Mouse (Mus musculus) myocyte (in vitro differentiated cells): Measurements from ENCODE around the gene Stk10.

Source experiments
- CEBPB ChIP-seq: IDR thresholded peaks from 2 replicates; pipeline ENCODE4 v1.6.1; 2011; ENCODE audit warnings: mild to moderate bottlenecking, moderate library complexity; ENCODE audit not compliant: poor library complexity, insufficient read depth, severe bottlenecking
- E2F4 ChIP-seq: IDR thresholded peaks from one replicate; pipeline ENCODE4 v1.6.1; 2011; ENCODE audit warnings: mild to moderate bottlenecking, control low read depth, moderate library complexity; ENCODE audit not compliant: insufficient read depth
- MYOG ChIP-seq, 3 experiments: IDR thresholded peaks; one replicate each; pipeline ENCODE4 v1.6.1; 2011; ENCODE audit warnings: control low read depth in 2 of 3, low read depth in 2 of 3, mild to moderate bottlenecking in 2 of 3; ENCODE audit not compliant: insufficient read length in 2 of 3, control insufficient read depth in 1 of 3, insufficient read depth in 1 of 3
- POLR2A ChIP-seq: IDR thresholded peaks from one replicate; pipeline ENCODE4 v1.6.1; 2011; ENCODE audit warnings: low read depth, mild to moderate bottlenecking, control low read depth, moderate library complexity; ENCODE audit not compliant: insufficient read length
- POLR2AphosphoS2 ChIP-seq: IDR thresholded peaks from one replicate; pipeline ENCODE4 v1.6.1; 2011; ENCODE audit warnings: low read depth, control low read depth; ENCODE audit not compliant: insufficient read length

GRCm38 (mm10) chr11:32632671-32633070, 99.6 kb downstream of the Stk10 start:
- TF ChIP-seq POLR2A (no peak), CEBPB (no peak), POLR2AphosphoS2 (no peak), E2F4 (no peak), MYOG (IDR thresholded peaks at IDR 0.05; ENCODE audit: control insufficient read depth in 1 of 3, insufficient read depth in 1 of 3, insufficient read length in 2 of 3, low read depth in 2 of 3) (no peak)
